Mouse (Mus musculus) brain, adult 10 weeks (tissue): ENCODE results near the gene Crtac1. TPM values are rescaled to one million over a fixed set of nuclear protein-coding genes. Genes with fewer than 3 reads are reported as not detected.

ENCODE experiments used
- polyA plus RNA-seq: library from polyadenylated mRNA; stranded (reverse); fragments of 350-450 nt; fragmentation: Illumina TruSeq; extraction: RNeasy Lipid Tissue Mini Kit (QIAGEN cat#74804); gene quantifications from one replicate; pipeline ENCODE4 v1.2.3, GENCODE M21; 2015; ENCODE audit warnings: low read depth, low replicate concordance

Gene Crtac1
- polyA plus RNA-seq: 48.5 TPM

DNA sequence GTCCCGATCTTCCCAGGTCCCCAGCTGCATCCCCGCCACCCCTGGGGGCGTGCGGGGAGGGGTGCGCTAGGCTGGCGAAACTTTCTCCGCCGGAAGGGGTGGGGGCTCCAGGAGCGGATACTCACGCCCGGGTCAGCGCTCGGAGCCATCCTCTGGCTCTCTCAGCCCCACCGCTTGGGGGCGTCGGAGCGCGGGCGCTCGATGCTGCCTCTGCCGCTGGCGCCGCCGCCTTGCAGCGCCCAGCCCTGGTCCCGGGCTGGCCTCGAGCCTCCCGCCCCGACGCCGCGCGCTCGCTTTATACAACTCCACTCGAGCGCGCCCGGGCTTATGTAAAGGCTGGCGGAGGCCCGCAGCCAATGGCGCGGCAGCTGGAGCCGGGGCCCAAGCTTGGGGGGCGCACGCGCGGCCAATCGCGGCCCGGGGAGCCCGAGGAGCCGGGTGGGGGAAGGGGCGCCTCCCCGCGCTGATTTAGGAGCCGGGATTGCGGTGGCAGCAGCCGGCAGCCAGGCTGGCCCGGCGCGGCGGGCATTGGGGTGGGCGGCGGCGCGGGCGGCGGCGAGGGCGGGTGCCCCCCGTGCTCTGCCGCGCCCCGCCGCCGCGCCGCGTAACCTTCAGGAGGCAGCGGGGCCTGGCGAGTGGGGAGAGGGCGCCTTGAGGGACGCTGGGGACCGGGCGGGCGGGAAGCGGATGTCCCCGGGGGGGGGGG lies at the start of gene Crtac1:
Gene Crtac1, minus strand, starts transcription at position 299 of the 706 bp plus-strand sequence.

DNA sequence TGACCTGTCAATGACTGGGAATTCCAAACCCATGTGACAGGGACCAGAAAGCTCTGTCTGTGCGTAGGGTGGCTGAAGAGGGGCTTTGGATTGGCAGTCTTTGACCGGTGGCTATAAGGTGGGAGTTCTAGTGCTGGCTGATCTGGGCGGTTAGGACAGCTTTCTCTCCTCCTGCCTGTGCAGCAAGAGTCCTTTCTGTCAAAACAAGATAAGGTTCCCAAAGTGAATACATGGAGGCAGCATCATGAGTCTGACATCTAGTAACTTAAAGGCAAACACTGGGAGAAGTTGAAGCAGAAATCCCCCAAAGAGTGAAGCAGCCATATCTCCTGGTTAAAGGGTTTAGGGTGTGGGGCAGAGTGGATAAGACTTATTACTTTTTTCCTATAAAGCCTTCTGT lies 184.1 kb downstream of the Crtac1 start, which contains the start of gene Golga7b:
Gene Golga7b, plus strand, starts transcription at position 56 of the 400 bp plus-strand sequence.

Other genes starting within 250 kb of the Crtac1 start
- 4.1 TPM for gene Sfrp5, start 229.5 kb downstream of the Crtac1 start, polyA plus RNA-seq
- gene Golga7b, start 184.2 kb downstream of the Crtac1 start, polyA plus RNA-seq: 97.3 TPM
- gene R3hcc1l, start 87.0 kb upstream of the Crtac1 start, polyA plus RNA-seq: 13.1 TPM
- not detected for gene Loxl4, start 181.0 kb upstream of the Crtac1 start, polyA plus RNA-seq